Comparison of ENCODE assay signal across 9 mouse cellular contexts in genomic region chrX:105391680-105392462, GRCm38 (mm10).
DNase-seq lines count a peak whose midpoint lies in the region; ATAC-seq lines count a peak whose summit lies in the region.
"Had no signal": no experiment of that assay in that cellular context is flagged by ENCODE, and none has a peak within 500 bp of the region (broad histone marks: within the 10 kb centered on the region; RNA-seq: fewer than 3 reads in every experiment).

No protein-coding gene starts in this region.

- no peaks in the 10 kb centered on the region for H3K4me1 ChIP-seq in embryonic facial prominence, embryonic 11.5 days (ENCODE audit: control insufficient read depth, insufficient read depth, low read length)
- peaks cover 4% of the 10 kb centered on the region; the same call in 1 of the 2 replicates for H3K4me1 ChIP-seq in midbrain, embryonic 12.5 days
- H3K4me1 ChIP-seq: limb, embryonic 13.5 days had no signal

- H3K4me2 ChIP-seq in embryonic facial prominence, embryonic 11.5 days (ENCODE audit: low read depth, low read length): no peak overlapping the region
- peak overlapping the region; percentile 57 for H3K4me2 ChIP-seq in midbrain, embryonic 12.5 days (replicated peaks)
- H3K4me2 ChIP-seq: limb, embryonic 13.5 days had no signal

- no peak overlapping the region for H3K9ac ChIP-seq in embryonic facial prominence, embryonic 11.5 days (replicated peaks; ENCODE audit: low read length)
- peak overlapping the region; percentile 39; the same call in 1 of the 2 replicates for H3K9ac ChIP-seq in midbrain, embryonic 12.5 days (replicated peaks)
- H3K9ac ChIP-seq: limb, embryonic 13.5 days had no signal

- no peaks in the 10 kb centered on the region for H3K27me3 ChIP-seq in embryonic facial prominence, embryonic 11.5 days (ENCODE audit: control insufficient read depth, insufficient read depth, low read length)
- peaks cover 50% of the 10 kb centered on the region for H3K27me3 ChIP-seq in midbrain, embryonic 12.5 days

- peak; percentile 92 for DNase-seq in cerebellum, adult 11-12 months
- peak; percentile 80 for DNase-seq in embryonic facial prominence, embryonic 11.5 days (ENCODE audit: low spot score)
- peak; percentile 82 for DNase-seq in hindlimb bud, embryonic 11.5 days (ENCODE audit: extremely low spot score, low read depth, low spot score)
- no peak for DNase-seq in urinary bladder, adult 2 months (ENCODE audit: low spot score)
- no peak for DNase-seq in urinary bladder, postnatal 25 days (ENCODE audit: low spot score)
- no peak for DNase-seq in adipocyte (ENCODE audit: low spot score)
- DNase-seq in thymus, postnatal 36 days: no peak

- no peaks in the 10 kb centered on the region for H3K9me3 ChIP-seq in embryonic facial prominence, embryonic 11.5 days (replicated peaks; ENCODE audit: control insufficient read depth, low read length)
- no peaks in the 10 kb centered on the region for H3K9me3 ChIP-seq in midbrain, embryonic 12.5 days
- H3K9me3 ChIP-seq: limb, embryonic 13.5 days had no signal

- peak overlapping the region; percentile 18 for H3K4me3 ChIP-seq in embryonic facial prominence, embryonic 11.5 days (ENCODE audit: low read depth, low read length)
- peak overlapping the region; percentile 40 for H3K4me3 ChIP-seq in midbrain, embryonic 12.5 days
- H3K4me3 ChIP-seq: limb, embryonic 13.5 days had no signal

- peak; percentile 92 for ATAC-seq in embryonic facial prominence, embryonic 11.5 days (replicated peaks; ENCODE audit: insufficient number of reproducible peaks, low FRiP score, low TSS enrichment, low read depth)
- ATAC-seq in midbrain, embryonic 12.5 days (ENCODE audit: low FRiP score, low read depth): peak; percentile 96

- 35% methylated on average over 8 of the region's 8 CpGs for WGBS in embryonic facial prominence, embryonic 11.5 days
- 28% methylated on average over 8 of the region's 8 CpGs for WGBS in midbrain, embryonic 12.5 days

- no peaks in the 10 kb centered on the region for H3K36me3 ChIP-seq in embryonic facial prominence, embryonic 11.5 days (replicated peaks; ENCODE audit: control insufficient read depth, insufficient read depth, low read depth, low read length)
- peaks cover 8% of the 10 kb centered on the region for H3K36me3 ChIP-seq in midbrain, embryonic 12.5 days
- H3K36me3 ChIP-seq: limb, embryonic 13.5 days had no signal

- peak overlapping the region; percentile 16; the same call in 1 of the 2 replicates for H3K27ac ChIP-seq in embryonic facial prominence, embryonic 11.5 days (replicated peaks; ENCODE audit: low read depth, low read length)
- peak overlapping the region; percentile 89 for H3K27ac ChIP-seq in midbrain, embryonic 12.5 days (replicated peaks)
- H3K27ac ChIP-seq: limb, embryonic 13.5 days had no signal

Comparison
In these comparisons a context has a peak if more than half of its experiments do, and no peak if none do; other contexts are left out.
1. DNase-seq: peak in cerebellum, adult 11-12 months (single experiment), embryonic facial prominence, embryonic 11.5 days (single experiment) and hindlimb bud, embryonic 11.5 days (single experiment); none in urinary bladder, adult 2 months (single experiment), urinary bladder, postnatal 25 days (single experiment), adipocyte (single experiment) and thymus, postnatal 36 days (0 of 2).